Mouse (Mus musculus): ENCODE measurements around the gene Prkacb. TPM values are rescaled to one million over a fixed set of nuclear protein-coding genes. Genes with fewer than 3 reads are reported as not detected.

Prkacb gene
- polyA plus RNA-seq, 1 experiment from 2014 or later, result 115 TPM

GRCm38 (mm10) chr3:146704099-146704498 is 108.7 kb downstream of the Prkacb start:
- H3K4me2 ChIP-seq (ENCODE audit: low read length), result no peak overlapping the region
- 90% methylated on average over 4 of the region's 4 CpGs for WGBS
- H3K4me3 ChIP-seq (ENCODE audit: low read depth, low read length), result no peak overlapping the region
- no peaks in the 10 kb centered on the region for H3K9me3 ChIP-seq (replicated peaks; ENCODE audit: control insufficient read depth, low read length)
- H3K27ac ChIP-seq (ENCODE audit: low read depth, low read length), result no peak overlapping the region
- no peaks in the 10 kb centered on the region for H3K27me3 ChIP-seq (replicated peaks; ENCODE audit: control insufficient read depth, insufficient read depth, low read length)
- DNase-seq (ENCODE audit: low spot score) (no peak), ATAC-seq (no peak)
- H3K9ac ChIP-seq (ENCODE audit: low read length), result no peak overlapping the region
- H3K4me1 ChIP-seq (ENCODE audit: control insufficient read depth, insufficient read depth, low read length), result no peaks in the 10 kb centered on the region
- no peaks in the 10 kb centered on the region for H3K36me3 ChIP-seq (ENCODE audit: control insufficient read depth, insufficient read depth, low read length)

GRCm38 (mm10) chr3:146700051-146700450 is 112.7 kb downstream of the Prkacb start:
- 90% methylated on average over 11 of the region's 11 CpGs for WGBS
- H3K9me3 ChIP-seq (replicated peaks; ENCODE audit: control insufficient read depth, low read length), result no peaks in the 10 kb centered on the region
- ATAC-seq, result no peak

GRCm38 (mm10) chr3:146698982-146699381 is 113.8 kb downstream of the Prkacb start:
- WGBS, result 85% methylated on average over 11 of the region's 11 CpGs
- no peak overlapping the region for H3K4me2 ChIP-seq (ENCODE audit: low read length)
- H3K4me3 ChIP-seq (ENCODE audit: low read depth, low read length), result no peak overlapping the region
- no peaks in the 10 kb centered on the region for H3K9me3 ChIP-seq (replicated peaks; ENCODE audit: control insufficient read depth, low read length)
- ATAC-seq, result no peak
- no peak overlapping the region for H3K27ac ChIP-seq (ENCODE audit: low read depth, low read length)
- H3K4me1 ChIP-seq (ENCODE audit: control insufficient read depth, insufficient read depth, low read length), result no peaks in the 10 kb centered on the region
- no peaks in the 10 kb centered on the region for H3K27me3 ChIP-seq (replicated peaks; ENCODE audit: control insufficient read depth, insufficient read depth, low read length)
- no peaks in the 10 kb centered on the region for H3K36me3 ChIP-seq (ENCODE audit: control insufficient read depth, insufficient read depth, low read length)
- no peak overlapping the region for H3K9ac ChIP-seq (ENCODE audit: low read length)
- no peak for DNase-seq (ENCODE audit: low spot score)

More at GRCm38 (mm10) chr3:146700051-146700450, 112.7 kb downstream of the Prkacb start:
- H3K36me3 ChIP-seq (ENCODE audit: control insufficient read depth, insufficient read depth, low read length), result no peaks in the 10 kb centered on the region
- no peaks in the 10 kb centered on the region for H3K27me3 ChIP-seq (replicated peaks; ENCODE audit: control insufficient read depth, insufficient read depth, low read length)
- no peaks in the 10 kb centered on the region for H3K4me1 ChIP-seq (ENCODE audit: control insufficient read depth, insufficient read depth, low read length)
- H3K4me3 ChIP-seq (ENCODE audit: low read depth, low read length), result no peak overlapping the region
- no peak overlapping the region for H3K9ac ChIP-seq (ENCODE audit: low read length)
- no peak overlapping the region for H3K27ac ChIP-seq (ENCODE audit: low read depth, low read length)
- no peak overlapping the region for H3K4me2 ChIP-seq (ENCODE audit: low read length)
- no peak for DNase-seq (ENCODE audit: low spot score)

GRCm38 (mm10) chr3:146692547-146692946 is 120.2 kb downstream of the Prkacb start:
- no peaks in the 10 kb centered on the region for H3K27me3 ChIP-seq (replicated peaks; ENCODE audit: control insufficient read depth, insufficient read depth, low read length)
- 82% methylated on average over 5 of the region's 5 CpGs for WGBS
- H3K4me2 ChIP-seq (ENCODE audit: low read length), result no peak overlapping the region
- H3K27ac ChIP-seq (ENCODE audit: low read depth, low read length), result no peak overlapping the region
- no peaks in the 10 kb centered on the region for H3K9me3 ChIP-seq (replicated peaks; ENCODE audit: control insufficient read depth, low read length)
- no peak overlapping the region for H3K4me3 ChIP-seq (ENCODE audit: low read depth, low read length)
- H3K4me1 ChIP-seq (ENCODE audit: control insufficient read depth, insufficient read depth, low read length), result no peaks in the 10 kb centered on the region
- ATAC-seq, result no peak
- H3K36me3 ChIP-seq (ENCODE audit: control insufficient read depth, insufficient read depth, low read length), result no peaks in the 10 kb centered on the region
- no peak overlapping the region for H3K9ac ChIP-seq (ENCODE audit: low read length)
- DNase-seq (ENCODE audit: low spot score), result no peak

GRCm38 (mm10) chr3:146687121-146687725 is 125.6 kb downstream of the Prkacb start:
- Histone ChIP-seq H3K9ac (ENCODE audit: low read length) (no peak overlapping the region), H3K4me1 (ENCODE audit: control insufficient read depth, insufficient read depth, low read length) (peaks cover 4% of the 10 kb centered on the region; the same call in 1 of the 2 replicates), H3K27ac (ENCODE audit: low read depth, low read length) (no peak overlapping the region), H3K9me3 (replicated peaks; ENCODE audit: control insufficient read depth, low read length) (no peaks in the 10 kb centered on the region), H3K27me3 (replicated peaks; ENCODE audit: control insufficient read depth, insufficient read depth, low read length) (no peaks in the 10 kb centered on the region), H3K4me3 (ENCODE audit: low read depth, low read length) (no peak overlapping the region), H3K36me3 (ENCODE audit: control insufficient read depth, insufficient read depth, low read length) (no peaks in the 10 kb centered on the region), H3K4me2 (ENCODE audit: low read length) (no peak overlapping the region)
- WGBS, result 78% methylated on average over 4 of the region's 4 CpGs
- ATAC-seq (no peak), DNase-seq (ENCODE audit: low spot score) (no peak)

GRCm38 (mm10) chr3:146686428-146686827 is 126.4 kb downstream of the Prkacb start:
- no peaks in the 10 kb centered on the region for H3K9me3 ChIP-seq (replicated peaks; ENCODE audit: control insufficient read depth, low read length)
- no peak overlapping the region for H3K4me2 ChIP-seq (ENCODE audit: low read length)
- no peak overlapping the region for H3K4me3 ChIP-seq (ENCODE audit: low read depth, low read length)
- WGBS, result 89% methylated on average over 8 of the region's 8 CpGs
- peaks cover 4% of the 10 kb centered on the region; the same call in 1 of the 2 replicates for H3K4me1 ChIP-seq (ENCODE audit: control insufficient read depth, insufficient read depth, low read length)
- DNase-seq (ENCODE audit: low spot score) (no peak), ATAC-seq (no peak)
- H3K27ac ChIP-seq (ENCODE audit: low read depth, low read length), result no peak overlapping the region
- no peaks in the 10 kb centered on the region for H3K36me3 ChIP-seq (ENCODE audit: control insufficient read depth, insufficient read depth, low read length)
- no peak overlapping the region for H3K9ac ChIP-seq (ENCODE audit: low read length)
- H3K27me3 ChIP-seq (replicated peaks; ENCODE audit: control insufficient read depth, insufficient read depth, low read length), result no peaks in the 10 kb centered on the region

- no peak within 1 kb of the TSS for H3K27ac ChIP-seq (ENCODE audit: low read depth, low read length)
- peak within 1 kb of the TSS; percentile 43 for H3K4me3 ChIP-seq (ENCODE audit: low read depth, low read length)
- 4% methylated on average over 50 of the region's 50 CpGs for WGBS
- H3K27me3 ChIP-seq (replicated peaks; ENCODE audit: control insufficient read depth, insufficient read depth, low read length), result no peaks in the 10 kb centered on the region
- H3K4me2 ChIP-seq (ENCODE audit: low read length), result peak within 1 kb of the TSS; percentile 91
- ATAC-seq, result peak; percentile 95
- peak within 1 kb of the TSS; percentile 65 for H3K9ac ChIP-seq (ENCODE audit: low read length)
- DNase-seq (ENCODE audit: low spot score), result peak; percentile 82
- H3K36me3 ChIP-seq (ENCODE audit: control insufficient read depth, insufficient read depth, low read length), result no peaks in the 10 kb centered on the region
- H3K9me3 ChIP-seq (replicated peaks; ENCODE audit: control insufficient read depth, low read length), result no peaks in the 10 kb centered on the region
- H3K4me1 ChIP-seq (ENCODE audit: control insufficient read depth, insufficient read depth, low read length), result peaks cover 4% of the 10 kb centered on the region; the same call in 1 of the 2 replicates
Measured at GRCm38 (mm10) chr3:146684811-146685675, 127.7 kb downstream of the Prkacb start, which contains the start of gene Samd13. TSS of gene Samd13 (minus strand) at chr3:146685592.

- H3K4me2 ChIP-seq (ENCODE audit: low read length), result no peak overlapping the region
Measured at GRCm38 (mm10) chr3:146683095-146683494, 129.7 kb downstream of the Prkacb start.

More at GRCm38 (mm10) chr3:146683095-146683494, 129.7 kb downstream of the Prkacb start:
- H3K9me3 ChIP-seq (replicated peaks; ENCODE audit: control insufficient read depth, low read length), result no peaks in the 10 kb centered on the region
- WGBS, result 86% methylated on average over 2 of the region's 2 CpGs
- no peak overlapping the region for H3K27ac ChIP-seq (ENCODE audit: low read depth, low read length)
- H3K4me1 ChIP-seq (ENCODE audit: control insufficient read depth, insufficient read depth, low read length), result peaks cover 4% of the 10 kb centered on the region; the same call in 1 of the 2 replicates
- no peak overlapping the region for H3K9ac ChIP-seq (ENCODE audit: low read length)
- ATAC-seq (no peak), DNase-seq (ENCODE audit: low spot score) (no peak)
- H3K4me3 ChIP-seq (ENCODE audit: low read depth, low read length), result no peak overlapping the region
- H3K36me3 ChIP-seq (ENCODE audit: control insufficient read depth, insufficient read depth, low read length), result no peaks in the 10 kb centered on the region
- no peaks in the 10 kb centered on the region for H3K27me3 ChIP-seq (replicated peaks; ENCODE audit: control insufficient read depth, insufficient read depth, low read length)

Measured in forebrain, embryonic 14.5 days (tissue).